Mouse (Mus musculus) left cerebral cortex, postnatal 10 days (tissue): ENCODE data around the gene Commd9. TPM values are rescaled to one million over a fixed set of nuclear protein-coding genes. Genes with fewer than 3 reads are reported as not detected.

ENCODE experiments used
- DNase-seq, 2 experiments: peaks; one replicate each; pipeline ENCODE4 v3.0.0; 2021 to 2022; ENCODE audit warnings: low spot score in 2 of 2, mixed read lengths in 1 of 2; ENCODE audit errors: extremely low spot score in 1 of 2
- intact Hi-C: fragments of 180-260 bp; cut with DNase I; formaldehyde crosslinking; loops from one replicate; pipeline ENCODE4 v1.15.1; 2025
- total RNA-seq, 2 experiments: library from RNA; stranded (reverse); gene quantifications; 2 replicates each; pipeline ENCODE4 v1.2.3; 2021

Gene Commd9
- 10 to 100 TPM; 41.3 to 42.2 TPM for total RNA-seq

- DNase-seq: peak; percentile 94 to 96
Measured at GRCm38 (mm10) chr2:101885768-101886438, at the start of gene Commd9. TSS of gene Commd9 (plus strand) at chr2:101886247.

GRCm38 (mm10) chr2:101842756-101843155 lies 43.3 kb upstream of the Commd9 start:
- intact Hi-C loops: no loop called here
- DNase-seq: no peak

More at GRCm38 (mm10) chr2:101885768-101886438, at the start of gene Commd9:
- intact Hi-C loops: no loop called here

GRCm38 (mm10) chr2:101854792-101855191 lies 31.3 kb upstream of the Commd9 start:
- DNase-seq: no peak
- intact Hi-C loops: no loop called here

GRCm38 (mm10) chr2:101856174-101856573 lies 29.9 kb upstream of the Commd9 start:
- no peak for DNase-seq
- intact Hi-C loops: no loop called here

GRCm38 (mm10) chr2:101860920-101861485 lies 25.0 kb upstream of the Commd9 start:
- intact Hi-C loops: no loop called here
- DNase-seq: no peak

GRCm38 (mm10) chr2:101862219-101863123 lies 23.6 kb upstream of the Commd9 start:
- intact Hi-C loops: no loop called here
- peak; percentile 27 to 49 for DNase-seq

GRCm38 (mm10) chr2:101868683-101869082 lies 17.4 kb upstream of the Commd9 start:
- intact Hi-C loops: no loop called here

GRCm38 (mm10) chr2:101871179-101871578 lies 14.9 kb upstream of the Commd9 start:
- DNase-seq: peak in 1 of 2 experiments; percentile 41

More at GRCm38 (mm10) chr2:101868683-101869082, 17.4 kb upstream of the Commd9 start:
- DNase-seq: no peak

GRCm38 (mm10) chr2:101881471-101882162 lies 4.4 kb upstream of the Commd9 start:
- intact Hi-C loops: no loop called here

More at GRCm38 (mm10) chr2:101871179-101871578, 14.9 kb upstream of the Commd9 start:
- intact Hi-C loops: loop anchor here (5.0 kb wide), 1 partner anchor 164 kb away; no protein-coding TSS in a partner anchor

GRCm38 (mm10) chr2:101882998-101883397 lies 3.0 kb upstream of the Commd9 start, which contains the start of gene Prr5l:
TSS of gene Prr5l (minus strand) at chr2:101883027.
- intact Hi-C loops: no loop called here
- DNase-seq: no peak

More at GRCm38 (mm10) chr2:101881471-101882162, 4.4 kb upstream of the Commd9 start:
- DNase-seq: no peak

- intact Hi-C loops: no loop called here
- no peak for DNase-seq
Measured at GRCm38 (mm10) chr2:101884286-101884685, 1.8 kb upstream of the Commd9 start.

GRCm38 (mm10) chr2:101888886-101889285 lies 2.8 kb downstream of the Commd9 start:
- intact Hi-C loops: no loop called here
- no peak for DNase-seq

- DNase-seq: no peak
- intact Hi-C loops: no loop called here
Measured at GRCm38 (mm10) chr2:101891143-101891542, 5.1 kb downstream of the Commd9 start.

GRCm38 (mm10) chr2:101894126-101894525 lies 8.1 kb downstream of the Commd9 start:
- DNase-seq: no peak
- intact Hi-C loops: no loop called here

- no peak for DNase-seq
- intact Hi-C loops: no loop called here
Measured at GRCm38 (mm10) chr2:101896425-101897204, 10.6 kb downstream of the Commd9 start.

GRCm38 (mm10) chr2:101902196-101902595 lies 16.1 kb downstream of the Commd9 start:
- intact Hi-C loops: loop anchor here (10.0 kb wide), 1 partner anchor 383 kb away; no protein-coding TSS in a partner anchor
- DNase-seq: no peak

GRCm38 (mm10) chr2:101905534-101906378 lies 19.7 kb downstream of the Commd9 start:
- intact Hi-C loops: loop anchor here (2.0 to 10.0 kb wide), 3 partner anchors 202 to 547 kb away; partner anchors contain the start of gene Fjx1
- peak; percentile 80 to 83 for DNase-seq
